Mouse (Mus musculus): Measurements from ENCODE around the gene Fam187b.

The Fam187b gene

DNA sequence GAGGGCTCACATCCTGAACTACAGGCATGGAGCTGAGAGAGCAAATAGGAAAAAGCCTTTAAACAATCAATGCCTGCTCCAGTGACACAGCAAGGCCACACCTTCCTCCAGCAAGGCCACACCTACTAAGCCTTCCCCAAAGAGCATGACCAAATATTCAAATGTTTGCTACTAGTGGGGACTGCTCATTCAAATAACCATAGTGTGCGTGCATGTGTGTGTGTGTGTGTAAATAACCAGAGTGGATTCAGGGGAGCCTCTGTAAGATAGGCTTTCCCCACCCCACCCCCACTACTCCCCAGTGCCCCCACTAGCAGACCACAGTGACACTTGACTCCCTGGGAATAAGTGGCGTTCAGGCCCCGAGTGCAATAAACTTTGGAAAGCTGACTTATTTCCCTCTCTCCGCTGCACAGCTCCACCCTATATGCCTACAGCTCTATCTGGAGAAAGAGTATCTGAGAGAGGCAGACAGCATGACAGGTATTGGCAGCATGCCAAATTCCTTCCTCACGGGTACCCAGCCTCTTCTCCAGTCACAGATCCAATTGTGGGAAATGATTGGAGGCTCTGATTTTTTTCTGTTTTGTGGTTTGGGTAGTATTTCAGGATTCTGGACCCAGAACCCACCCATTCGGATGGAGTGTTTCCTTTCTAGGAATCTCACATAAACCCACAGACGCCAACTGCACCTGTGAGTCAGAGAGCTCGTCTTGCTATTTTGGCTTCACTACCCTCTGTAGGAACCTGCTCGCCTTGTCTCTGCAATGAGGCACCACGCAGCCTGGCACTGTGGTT lies 43.7 kb downstream of the Fam187b start:
- peak; percentile 22 for DNase-seq

DNA sequence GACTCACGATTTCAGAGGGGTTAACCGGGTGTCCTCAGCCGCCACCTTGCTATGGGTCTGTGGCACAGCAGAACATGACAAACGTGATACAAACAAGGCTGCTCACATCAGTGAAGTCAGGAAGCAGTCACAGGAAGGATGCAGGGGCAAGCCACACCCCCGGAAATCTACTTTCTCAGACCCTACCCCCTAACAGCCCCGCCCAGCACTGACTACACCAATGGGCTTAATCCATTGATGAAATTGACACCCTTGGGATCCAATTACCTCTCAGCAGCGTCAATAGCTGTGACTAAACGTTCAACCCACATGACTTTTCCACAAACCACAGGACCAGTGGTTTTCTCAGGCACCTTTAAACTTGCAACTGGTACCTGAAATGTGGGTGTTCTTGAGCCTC lies 55.0 kb downstream of the Fam187b start:
- DNase-seq: no peak

DNA sequence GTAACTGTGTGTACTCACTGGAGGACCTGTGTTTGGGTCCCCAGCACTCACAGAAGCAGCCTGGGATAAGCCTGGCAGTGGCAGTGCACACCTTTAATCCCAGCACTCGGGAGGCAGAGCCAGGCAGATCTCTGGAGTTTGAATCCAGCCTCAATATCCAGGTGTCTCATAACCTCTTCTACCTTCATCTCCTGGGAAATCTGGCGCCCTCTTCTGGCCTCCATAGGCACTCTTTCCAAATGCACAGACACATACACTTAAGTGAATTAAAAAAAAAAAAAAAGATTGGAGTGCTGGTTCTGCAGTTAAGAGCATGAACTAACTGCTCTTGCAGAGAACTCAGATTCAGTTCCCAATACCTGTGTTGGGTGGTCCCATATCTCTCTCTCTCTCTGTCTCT lies 57.1 kb downstream of the Fam187b start:
- no peak for DNase-seq

DNA sequence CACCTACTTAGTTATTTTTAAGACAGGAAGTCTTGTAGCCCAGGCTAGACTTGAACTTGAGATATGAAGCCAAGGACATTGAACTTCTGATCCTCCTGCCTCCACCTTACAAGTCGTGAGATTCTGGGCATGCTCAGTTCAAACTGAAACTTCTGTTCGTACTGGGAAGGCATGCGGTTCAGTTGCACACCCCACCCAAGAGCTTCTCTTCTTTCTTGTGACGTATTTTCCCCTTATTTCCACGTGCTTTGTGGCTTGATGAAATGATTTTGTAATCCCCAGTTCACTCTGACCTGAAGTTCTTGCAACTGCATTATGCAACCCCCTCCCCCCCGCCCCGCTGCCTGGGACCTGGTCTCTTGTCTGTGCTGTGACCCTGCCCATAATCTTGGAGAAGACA lies 58.1 kb downstream of the Fam187b start:
- DNase-seq: no peak

DNA sequence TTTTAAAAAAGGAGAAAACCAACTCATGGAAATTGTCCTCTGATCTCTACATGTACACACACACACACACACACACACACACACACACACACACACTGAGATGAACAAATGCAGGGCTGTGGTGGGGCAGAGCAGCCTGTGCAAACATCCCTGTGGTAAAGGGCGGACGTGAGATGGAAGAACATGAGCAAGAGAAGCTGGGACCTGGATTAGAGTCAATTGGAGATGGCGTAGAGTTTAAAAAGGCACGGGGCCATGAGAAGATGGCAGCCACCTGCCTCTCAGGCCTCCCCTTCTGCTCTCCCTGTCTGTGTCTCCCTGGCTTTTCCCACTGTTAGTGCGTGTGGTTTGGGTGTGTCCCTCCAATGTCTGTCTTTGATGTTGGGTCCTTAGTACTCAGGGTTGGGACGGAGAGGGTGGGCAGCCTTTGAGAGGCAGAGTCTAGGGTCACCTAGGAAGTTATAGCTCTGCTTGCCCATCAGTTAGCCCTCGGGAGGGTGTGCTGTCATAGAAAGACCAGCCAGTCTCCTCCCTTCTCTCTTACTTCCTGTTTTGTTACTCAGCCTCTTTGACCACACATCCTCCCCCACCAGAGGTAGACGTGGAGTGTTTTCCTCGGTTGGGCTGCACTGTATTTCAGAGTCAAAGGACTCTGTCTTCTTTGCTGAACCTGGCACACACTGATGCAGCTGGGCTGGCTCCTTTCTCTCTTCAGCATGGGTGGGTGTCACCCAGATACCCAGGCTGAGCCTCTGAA lies 60.0 kb downstream of the Fam187b start:
- DNase-seq: no peak

DNA sequence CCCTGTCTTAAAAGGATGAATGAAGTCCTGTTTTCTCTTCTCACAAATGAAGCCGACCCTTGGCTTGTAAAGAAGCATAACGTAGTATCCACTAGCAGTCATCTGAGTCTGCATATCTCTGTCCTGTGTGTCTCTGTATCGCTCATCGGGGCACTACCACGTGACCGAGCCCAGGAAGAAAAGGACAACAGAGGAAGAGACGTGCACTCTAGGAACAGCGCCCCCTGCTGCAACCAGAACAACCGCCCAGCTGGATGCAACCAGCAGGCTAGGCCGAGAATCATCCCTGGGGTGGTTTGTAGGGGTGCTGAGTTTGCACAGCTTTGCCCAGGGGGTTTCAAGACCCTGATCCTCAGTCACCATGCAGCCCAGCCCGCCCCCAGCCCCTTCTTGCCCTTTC lies 61.2 kb downstream of the Fam187b start:
- DNase-seq: no peak

DNA sequence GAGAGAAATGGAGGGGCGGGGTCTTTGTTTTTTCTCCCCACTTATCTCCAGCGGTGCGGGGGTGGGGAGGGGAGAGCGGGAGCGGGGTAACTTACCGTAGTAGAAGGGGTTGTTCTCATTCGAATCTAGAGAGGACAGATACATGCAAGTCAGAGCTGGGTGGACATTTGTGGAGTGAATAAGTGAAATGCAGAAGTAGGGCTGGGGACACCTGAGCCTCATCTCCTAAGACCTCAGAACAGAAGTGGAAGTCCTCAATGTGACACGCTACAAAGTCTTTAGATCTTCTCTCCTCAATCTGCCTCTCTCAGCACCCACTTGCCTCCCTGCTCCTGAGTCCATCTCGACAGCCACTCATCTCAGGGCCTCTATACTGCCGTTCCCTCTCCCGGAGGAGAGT lies 61.7 kb downstream of the Fam187b start:
- no peak for DNase-seq

DNA sequence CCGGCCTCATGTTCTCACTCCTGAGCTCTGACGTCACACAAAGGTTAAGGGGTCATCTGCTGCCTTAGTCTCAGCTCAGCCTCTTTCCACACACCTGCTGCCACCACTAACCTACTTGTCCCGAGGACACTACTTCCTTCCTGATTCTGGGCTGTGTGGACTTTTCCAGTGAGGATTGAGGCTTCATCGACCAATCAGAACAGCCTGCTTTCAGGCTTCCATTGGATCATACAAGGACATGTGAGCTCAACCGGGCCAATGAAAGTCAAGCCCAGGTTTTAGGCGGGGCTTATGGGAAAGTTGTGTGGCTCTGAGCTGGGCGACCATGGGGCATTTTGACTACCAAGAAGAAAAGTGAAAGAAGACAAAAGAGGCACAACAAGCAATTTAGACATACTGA lies 63.3 kb downstream of the Fam187b start:
- DNase-seq: no peak

DNA sequence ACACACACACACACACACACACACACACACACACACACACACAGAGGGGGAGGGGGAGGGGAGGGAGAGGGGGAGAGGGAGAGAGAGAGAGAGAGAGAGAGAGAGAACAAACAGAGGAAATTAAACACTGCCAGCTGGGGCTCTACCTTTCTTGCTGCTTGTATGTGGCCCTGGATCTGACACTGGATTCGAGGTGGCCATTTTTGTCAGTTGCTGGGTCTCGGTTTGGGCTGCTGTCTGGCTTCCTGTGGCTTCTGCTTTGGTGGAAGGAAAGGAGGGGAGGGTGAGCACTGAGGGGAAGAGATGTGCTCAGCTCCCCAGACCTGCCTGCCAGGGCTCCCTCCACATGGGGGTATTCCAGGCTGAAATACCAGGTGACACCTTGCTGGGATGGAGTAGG lies 64.1 kb downstream of the Fam187b start:
- DNase-seq: no peak

DNA sequence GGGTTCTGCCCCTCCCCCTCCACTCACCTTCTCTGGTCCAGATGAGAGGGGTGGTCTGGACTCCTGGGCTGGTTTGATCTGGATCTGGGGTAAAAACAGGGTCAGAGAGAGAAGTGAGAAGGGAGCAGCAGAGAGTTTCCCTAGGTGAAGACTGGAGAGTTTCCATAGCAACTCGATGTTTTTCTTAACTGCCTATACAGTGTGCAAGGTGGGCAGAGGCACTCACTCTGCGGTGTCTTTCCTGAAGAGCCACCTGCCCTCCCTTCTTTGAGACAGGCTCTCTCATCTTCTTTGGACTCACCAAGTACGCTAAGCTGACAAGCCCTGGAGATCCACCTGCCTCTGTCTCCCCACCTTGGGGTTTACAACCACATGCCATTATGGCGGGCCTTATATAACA lies 65.4 kb downstream of the Fam187b start:
- no peak for DNase-seq

Measured in embryo, embryonic 11 days (tissue).